ENCODE assay signal across 8 mouse cellular contexts in genomic region chr9:21072641-21073040, GRCm38 (mm10). TPM values are rescaled to one million over a fixed set of nuclear protein-coding genes. Genes with fewer than 3 reads are reported as not detected.
DNase-seq lines count a peak whose midpoint lies in the region; ATAC-seq and TF ChIP-seq lines count a peak whose summit lies in the region.

No protein-coding gene starts in this region.

- ATAC-seq in embryonic facial prominence, embryonic 13.5 days (ENCODE audit: insufficient number of reproducible peaks, insufficient read depth, low FRiP score, low TSS enrichment, low read depth), result no peak
- peak; percentile 17 for ATAC-seq in intestine, postnatal 0 days

- no peak for TF ChIP-seq CTCF in spleen, adult 2 months (IDR thresholded peaks at IDR 0.05; ENCODE audit: extremely low read depth, insufficient read depth, insufficient read length, insufficient replicate concordance)
- no peak for TF ChIP-seq CTCF in intestine, postnatal 0 days (IDR thresholded peaks at IDR 0.05; ENCODE audit: low read depth)
- TF ChIP-seq CTCF in olfactory bulb, adult 2 months (IDR thresholded peaks at IDR 0.05; ENCODE audit: insufficient read depth, low read depth, low read length), result no peak

- H3K27ac ChIP-seq in spleen, adult 2 months (ENCODE audit: insufficient read depth, low read length), result no peak overlapping the region
- H3K27ac ChIP-seq in embryonic facial prominence, embryonic 13.5 days, result no peak overlapping the region
- H3K27ac ChIP-seq in intestine, postnatal 0 days (ENCODE audit: low read depth, low read length), result peak overlapping the region; percentile 29; the same call in 1 of the 2 replicates
- no peak overlapping the region for H3K27ac ChIP-seq in olfactory bulb, adult 2 months (ENCODE audit: insufficient read depth, low read depth, low read length)

- no peaks in the 10 kb centered on the region for H3K27me3 ChIP-seq in spleen, adult 2 months (ENCODE audit: control insufficient read depth, insufficient read depth, low read length)
- H3K27me3 ChIP-seq in embryonic facial prominence, embryonic 13.5 days, result no peaks in the 10 kb centered on the region
- no peaks in the 10 kb centered on the region for H3K27me3 ChIP-seq in intestine, postnatal 0 days (replicated peaks; ENCODE audit: control insufficient read depth, insufficient read depth, low read length)

- 10% methylated on average over 4 of the region's 4 CpGs for WGBS in spleen, adult 2 months
- WGBS in embryonic facial prominence, embryonic 13.5 days, result 13% methylated on average over 4 of the region's 4 CpGs
- 6% methylated on average over 4 of the region's 4 CpGs for WGBS in intestine, postnatal 0 days
- WGBS in olfactory bulb, adult 2 months, result 13% methylated on average over 4 of the region's 4 CpGs

- no peak for TF ChIP-seq POLR2A in spleen, adult 2 months (IDR thresholded peaks at IDR 0.05; ENCODE audit: low read depth, low read length)
- TF ChIP-seq POLR2A in olfactory bulb, adult 2 months (IDR thresholded peaks at IDR 0.05; ENCODE audit: insufficient read depth, low read depth, low read length), result no peak

- H3K36me3 ChIP-seq in spleen, adult 2 months (ENCODE audit: control insufficient read depth, insufficient read depth, low read length), result peaks cover 10% of the 10 kb centered on the region
- H3K36me3 ChIP-seq in embryonic facial prominence, embryonic 13.5 days, result peaks cover 53% of the 10 kb centered on the region
- peaks cover 37% of the 10 kb centered on the region for H3K36me3 ChIP-seq in intestine, postnatal 0 days (ENCODE audit: control insufficient read depth, insufficient read depth)

- H3K9ac ChIP-seq in embryonic facial prominence, embryonic 13.5 days, result peak overlapping the region; percentile 90
- H3K9ac ChIP-seq in intestine, postnatal 0 days (ENCODE audit: low read depth, low read length), result peak overlapping the region; percentile 52

- H3K4me3 ChIP-seq in spleen, adult 2 months (ENCODE audit: extremely low read depth, insufficient read depth, insufficient read length), result peak overlapping the region; percentile 77
- peak overlapping the region; percentile 83 for H3K4me3 ChIP-seq in embryonic facial prominence, embryonic 13.5 days
- peak overlapping the region; percentile 57 for H3K4me3 ChIP-seq in intestine, postnatal 0 days (ENCODE audit: low read depth, low read length)
- H3K4me3 ChIP-seq in olfactory bulb, adult 2 months (ENCODE audit: insufficient read depth, low read depth, low read length), result peak overlapping the region; percentile 80

- DNase-seq in spleen, adult 2 months (ENCODE audit: low read depth in 1 of 2, low spot score in 2 of 2), result no peak
- no peak for DNase-seq in spleen, postnatal 14 days (ENCODE audit: low spot score in 2 of 2)
- no peak for DNase-seq in spleen, postnatal 4 days (ENCODE audit: low spot score in 2 of 2)
- DNase-seq in thymus, postnatal 36 days, result no peak
- no peak for DNase-seq in ovary, postnatal 10 days (ENCODE audit: low spot score)

- peaks cover 6% of the 10 kb centered on the region; the same call in 1 of the 2 replicates for H3K4me1 ChIP-seq in spleen, adult 2 months (ENCODE audit: control insufficient read depth, insufficient read depth, insufficient read length)
- H3K4me1 ChIP-seq in embryonic facial prominence, embryonic 13.5 days, result peaks cover 15% of the 10 kb centered on the region; the same call in 1 of the 2 replicates
- H3K4me1 ChIP-seq in intestine, postnatal 0 days (replicated peaks; ENCODE audit: control insufficient read depth, insufficient read depth, low read length), result no peaks in the 10 kb centered on the region
- peaks cover 5% of the 10 kb centered on the region for H3K4me1 ChIP-seq in olfactory bulb, adult 2 months (ENCODE audit: control insufficient read depth, insufficient read depth, low read length)

- H3K9me3 ChIP-seq in embryonic facial prominence, embryonic 13.5 days, result no peaks in the 10 kb centered on the region
- H3K9me3 ChIP-seq in intestine, postnatal 0 days (ENCODE audit: control insufficient read depth), result no peaks in the 10 kb centered on the region

- H3K4me2 ChIP-seq in embryonic facial prominence, embryonic 13.5 days, result peak overlapping the region; percentile 83
- H3K4me2 ChIP-seq in intestine, postnatal 0 days (replicated peaks; ENCODE audit: low read depth), result peak overlapping the region; percentile 86

RNA-seq across cellular contexts. Expression of gene Gm49373, which starts 0.3 kb away (rescaled TPM):
- 0.19 and 0.32 TPM in 2 replicates for polyA plus RNA-seq in spleen, adult 2 months (2012; rRNA removed)
- polyA plus RNA-seq in embryonic facial prominence, embryonic 13.5 days (2015; fragmentation: Nextera tagmentation; extraction: Ambion mirVana), result 0.79 and 1.0 TPM in 2 replicates
- polyA plus RNA-seq in intestine, postnatal 0 days (2015; fragmentation: Nextera tagmentation; extraction: Ambion mirVana), result 0.09 and 0.13 TPM in 2 replicates
- not detected in 2 replicates for polyA plus RNA-seq in olfactory bulb, adult 2 months (2012; ENCODE audit: insufficient read depth, insufficient read length, low replicate concordance, missing spikeins)

RNA-seq across cellular contexts. Expression of gene Fdx1l, which starts 0.8 kb away (rescaled TPM):
- 38.3 and 59.5 TPM in 2 replicates for polyA plus RNA-seq in spleen, adult 2 months (2012; rRNA removed)
- 60.0 and 60.2 TPM in 2 replicates for polyA plus RNA-seq in embryonic facial prominence, embryonic 13.5 days (2015; fragmentation: Nextera tagmentation; extraction: Ambion mirVana)
- 42.7 and 46.3 TPM in 2 replicates for polyA plus RNA-seq in intestine, postnatal 0 days (2015; fragmentation: Nextera tagmentation; extraction: Ambion mirVana)
- not detected in 2 replicates for polyA plus RNA-seq in olfactory bulb, adult 2 months (2012; ENCODE audit: insufficient read depth, insufficient read length, low replicate concordance, missing spikeins)

RNA-seq across cellular contexts. Expression of gene Zglp1, which starts 5.7 kb away (rescaled TPM):
- polyA plus RNA-seq in spleen, adult 2 months (2012; rRNA removed), result 0.28 and 0.65 TPM in 2 replicates
- 1.3 TPM in 1 of 2 replicates, not detected in the other for polyA plus RNA-seq in embryonic facial prominence, embryonic 13.5 days (2015; fragmentation: Nextera tagmentation; extraction: Ambion mirVana)
- polyA plus RNA-seq in intestine, postnatal 0 days (2015; fragmentation: Nextera tagmentation; extraction: Ambion mirVana), result not detected in 2 replicates
- not detected in 2 replicates for polyA plus RNA-seq in olfactory bulb, adult 2 months (2012; ENCODE audit: insufficient read depth, insufficient read length, low replicate concordance, missing spikeins)

RNA-seq across cellular contexts. Expression of gene Gm38431, which starts 19.2 kb away (rescaled TPM):
- polyA plus RNA-seq in spleen, adult 2 months (2012; rRNA removed), result 5.2 and 18.8 TPM in 2 replicates
- polyA plus RNA-seq in embryonic facial prominence, embryonic 13.5 days (2015; fragmentation: Nextera tagmentation; extraction: Ambion mirVana), result 2.3 and 2.4 TPM in 2 replicates
- polyA plus RNA-seq in intestine, postnatal 0 days (2015; fragmentation: Nextera tagmentation; extraction: Ambion mirVana), result 0.22 and 0.42 TPM in 2 replicates
- not detected in 2 replicates for polyA plus RNA-seq in olfactory bulb, adult 2 months (2012; ENCODE audit: insufficient read depth, insufficient read length, low replicate concordance, missing spikeins)

RNA-seq across cellular contexts. Expression of gene Raver1, which starts 19.2 kb away (rescaled TPM):
- polyA plus RNA-seq in spleen, adult 2 months (2012; rRNA removed), result 77.9 and 93.1 TPM in 2 replicates
- polyA plus RNA-seq in embryonic facial prominence, embryonic 13.5 days (2015; fragmentation: Nextera tagmentation; extraction: Ambion mirVana), result 57.7 and 61.0 TPM in 2 replicates
- polyA plus RNA-seq in intestine, postnatal 0 days (2015; fragmentation: Nextera tagmentation; extraction: Ambion mirVana), result 22.5 and 26.2 TPM in 2 replicates
- polyA plus RNA-seq in olfactory bulb, adult 2 months (2012; ENCODE audit: insufficient read depth, insufficient read length, low replicate concordance, missing spikeins), result not detected in 2 replicates

Comparison
In these comparisons a context has a peak if more than half of its experiments do, and no peak if none do; other contexts are left out.
1. RNA of gene Fdx1l, which starts 0.8 kb away (polyA plus RNA-seq): 60.0 to 60.2 TPM in embryonic facial prominence, embryonic 13.5 days, 42.7 to 46.3 TPM in intestine, postnatal 0 days and 38.3 to 59.5 TPM in spleen, adult 2 months; not detected in olfactory bulb, adult 2 months; every median in the first group is over 10 times any median in the second.
2. Peak in every context shown above with its lines, with median percentiles within 50 percentile points of each other: H3K4me3 ChIP-seq.